Mouse (Mus musculus) embryonic facial prominence, embryonic 11.5 days (tissue): ENCODE data around the gene Dpf2. TPM values are rescaled to one million over a fixed set of nuclear protein-coding genes. Genes with fewer than 3 reads are reported as not detected.

Experiments
- ATAC-seq: fragments of 200-750 bp; cut with Nextera tagmentation; replicated peaks from 2 replicates; pipeline ENCODE4 v1.8.0; 2017; ENCODE audit warnings: low read depth; ENCODE audit not compliant: insufficient number of reproducible peaks, low FRiP score, low TSS enrichment
- DNase-seq: peaks from one replicate; pipeline ENCODE4 v3.0.0-alpha.2; 2015; ENCODE audit warnings: low spot score
- H3K27ac ChIP-seq: fragments of 300-500 bp; sonication (generic); replicated peaks from 2 replicates; pipeline ENCODE4 v1.5.1; 2014; ENCODE audit warnings: mild to moderate bottlenecking, low read depth, low read length, control low read depth
- H3K27me3 ChIP-seq: fragments of 300-500 bp; sonication (generic); 2 replicates; pipeline ENCODE4 v1.6.1; 2014; ENCODE audit warnings: mild to moderate bottlenecking, low read length, moderate library complexity, mixed read lengths; ENCODE audit not compliant: control insufficient read depth, insufficient read depth
- H3K36me3 ChIP-seq: fragments of 300-500 bp; sonication (generic); replicated peaks from 2 replicates; pipeline ENCODE4 v1.6.1; 2014; ENCODE audit warnings: low read depth, mild to moderate bottlenecking, low read length, moderate library complexity, mixed read lengths; ENCODE audit not compliant: control insufficient read depth, insufficient read depth
- H3K4me1 ChIP-seq: fragments of 300-500 bp; sonication (generic); 2 replicates; pipeline ENCODE4 v1.6.1; 2014; ENCODE audit warnings: low read length, mixed read lengths; ENCODE audit not compliant: control insufficient read depth, insufficient read depth
- H3K4me2 ChIP-seq: fragments of 300-500 bp; sonication (generic); 2 replicates; pipeline ENCODE4 v1.6.1; 2014; ENCODE audit warnings: low read depth, mild to moderate bottlenecking, control low read depth, low read length, moderate library complexity
- H3K4me3 ChIP-seq: fragments of 300-500 bp; sonication (generic); 2 replicates; pipeline ENCODE4 v1.5.1; 2014; ENCODE audit warnings: low read depth, low read length, control low read depth
- H3K9ac ChIP-seq: fragments of 300-500 bp; sonication (generic); replicated peaks from 2 replicates; pipeline ENCODE4 v1.6.1; 2014; ENCODE audit warnings: mild to moderate bottlenecking, control low read depth, low read length
- H3K9me3 ChIP-seq: fragments of 300-500 bp; sonication (generic); replicated peaks from 2 replicates; pipeline ENCODE4 v1.6.1; 2016; ENCODE audit warnings: mild to moderate bottlenecking, low read length, inconsistent platforms, mixed read lengths; ENCODE audit not compliant: control insufficient read depth
- WGBS: fragments of 180-500 bp; shearing (Covaris S2); extraction: QIAGEN DNeasy Blood & Tissue Kit; methylation state at CpG from one replicate; pipeline ENCODE4 v1.1.7; 2014; 5-methylcytosine and 5-hydroxymethylcytosine counted together
- polyA plus RNA-seq: library from polyadenylated mRNA; unstranded; fragments of >200 nt; fragmentation: Nextera tagmentation; extraction: Ambion mirVana; gene quantifications from 2 replicates; pipeline ENCODE4 v1.2.1, GENCODE M21; 2014

The Dpf2 gene
- polyA plus RNA-seq, 1 experiment from 2014 or later = 202 TPM

- Histone ChIP-seq H3K27ac (no peak overlapping the region), H3K27me3 (peaks cover 4% of the 10 kb centered on the region; the same call in 1 of the 2 replicates), H3K4me1 (no peaks in the 10 kb centered on the region; the same call in 1 of the 2 replicates), H3K9ac (no peak overlapping the region), H3K36me3 (no peaks in the 10 kb centered on the region), H3K4me3 (no peak overlapping the region), H3K4me2 (no peak overlapping the region), H3K9me3 (no peaks in the 10 kb centered on the region)
- no peak for ATAC-seq
- WGBS = 78% methylated on average over 14 of the region's 14 CpGs
- no peak for DNase-seq
Observed at GRCm38 (mm10) chr19:5929634-5930596, 17.1 kb upstream of the Dpf2 start.

DNA sequence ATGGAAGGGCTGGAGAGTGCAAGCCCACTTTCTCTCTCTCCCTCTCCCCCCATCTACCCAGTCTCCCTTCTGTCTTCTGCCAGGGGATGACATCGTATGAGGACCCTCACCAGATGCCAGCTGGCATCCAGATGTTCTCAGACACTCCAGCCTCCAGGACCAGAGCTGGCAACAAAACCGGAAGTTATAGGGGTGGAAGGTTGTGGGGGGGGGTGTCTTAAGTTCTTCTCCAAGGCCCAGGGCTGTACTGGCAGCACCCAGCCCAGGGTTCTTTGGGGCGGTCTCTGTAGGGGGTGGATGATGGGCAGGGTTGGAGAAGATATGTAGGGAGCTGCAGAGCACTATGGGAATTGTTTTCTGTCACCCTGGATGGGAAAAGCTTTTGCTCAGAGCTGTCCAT is 15.7 kb upstream of the Dpf2 start:
- Histone ChIP-seq H3K4me1 (no peaks in the 10 kb centered on the region; the same call in 1 of the 2 replicates), H3K9me3 (no peaks in the 10 kb centered on the region), H3K36me3 (no peaks in the 10 kb centered on the region), H3K9ac (no peak overlapping the region), H3K4me2 (no peak overlapping the region), H3K27ac (no peak overlapping the region), H3K4me3 (no peak overlapping the region), H3K27me3 (peaks cover 4% of the 10 kb centered on the region; the same call in 1 of the 2 replicates)
- ATAC-seq = no peak
- WGBS = 58% methylated on average over 3 of the region's 3 CpGs
- peak; percentile 25 for DNase-seq

DNA sequence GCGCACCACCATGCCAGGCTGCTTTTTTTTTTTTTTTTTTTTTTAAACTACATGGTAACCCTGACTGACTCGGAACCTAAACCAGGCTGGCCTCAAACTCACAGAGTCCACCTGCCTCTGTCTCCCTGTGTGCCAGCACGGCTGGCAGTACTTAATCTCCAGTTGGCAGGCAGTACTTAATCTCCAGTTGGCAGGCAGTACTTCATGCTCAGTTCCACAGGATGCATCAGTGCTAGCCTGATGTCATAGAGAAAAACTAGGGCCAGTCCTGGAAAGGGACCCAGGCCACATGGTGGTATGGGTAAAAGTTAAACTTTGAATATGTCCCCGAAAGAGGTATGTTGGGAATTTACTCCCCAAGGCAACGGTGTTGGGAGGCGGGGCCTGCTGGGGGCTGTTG is 15.3 kb upstream of the Dpf2 start:
- no peak overlapping the region for H3K4me2 ChIP-seq
- no peak for ATAC-seq
- no peak overlapping the region for H3K27ac ChIP-seq
- no peak overlapping the region for H3K4me3 ChIP-seq
- H3K9me3 ChIP-seq = no peaks in the 10 kb centered on the region
- peaks cover 4% of the 10 kb centered on the region; the same call in 1 of the 2 replicates for H3K27me3 ChIP-seq
- no peaks in the 10 kb centered on the region; the same call in 1 of the 2 replicates for H3K4me1 ChIP-seq
- WGBS = 67% methylated on average over 6 of the region's 6 CpGs
- no peak for DNase-seq
- no peak overlapping the region for H3K9ac ChIP-seq
- H3K36me3 ChIP-seq = no peaks in the 10 kb centered on the region

DNA sequence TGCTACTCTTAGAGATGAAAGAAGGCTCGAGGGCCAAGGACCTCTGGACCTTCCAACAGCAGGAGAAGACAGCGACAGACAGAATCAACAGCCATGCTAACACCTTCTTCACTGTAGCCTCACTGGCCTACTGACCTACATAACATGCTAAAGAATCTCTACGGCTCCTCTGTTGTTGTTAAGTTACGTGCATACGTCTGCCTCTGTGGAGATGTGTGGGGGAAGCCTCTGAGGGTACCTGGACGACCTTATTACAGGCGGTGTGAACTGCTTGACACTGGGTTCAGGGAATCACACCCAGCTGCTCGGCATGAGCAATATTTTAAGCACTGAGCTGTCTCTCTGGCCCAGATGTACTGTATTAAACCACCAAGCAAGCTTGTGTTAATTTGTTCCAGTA is 14.7 kb upstream of the Dpf2 start:
- Histone ChIP-seq H3K36me3 (no peaks in the 10 kb centered on the region), H3K27ac (no peak overlapping the region), H3K4me1 (no peaks in the 10 kb centered on the region; the same call in 1 of the 2 replicates), H3K4me3 (no peak overlapping the region), H3K4me2 (no peak overlapping the region), H3K9ac (no peak overlapping the region), H3K27me3 (peaks cover 4% of the 10 kb centered on the region; the same call in 1 of the 2 replicates), H3K9me3 (no peaks in the 10 kb centered on the region)
- WGBS = 60% methylated on average over 8 of the region's 8 CpGs
- no peak for ATAC-seq
- DNase-seq = no peak

DNA sequence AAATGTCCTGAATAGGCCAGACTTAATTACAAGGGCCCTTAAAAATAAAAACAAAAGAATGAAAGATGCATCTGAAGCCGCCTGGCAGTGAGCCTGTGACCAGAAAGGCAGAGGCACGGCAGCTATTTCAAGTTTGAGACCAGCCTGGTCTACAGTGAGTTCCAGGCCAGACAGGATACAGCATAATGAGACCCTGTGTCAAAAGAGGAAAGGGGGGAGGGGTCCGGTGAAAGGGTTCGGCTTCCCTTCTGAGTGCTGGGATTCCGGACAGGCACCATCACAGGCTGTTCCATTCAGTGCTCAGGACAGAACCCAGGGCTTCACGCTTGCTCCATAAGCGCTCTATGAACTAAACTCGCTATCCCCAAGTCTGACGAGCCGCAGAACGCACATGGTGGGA is 14.2 kb upstream of the Dpf2 start:
- 66% methylated on average over 11 of the region's 11 CpGs for WGBS
- no peak overlapping the region for H3K4me2 ChIP-seq
- DNase-seq = peak; percentile 13

DNA sequence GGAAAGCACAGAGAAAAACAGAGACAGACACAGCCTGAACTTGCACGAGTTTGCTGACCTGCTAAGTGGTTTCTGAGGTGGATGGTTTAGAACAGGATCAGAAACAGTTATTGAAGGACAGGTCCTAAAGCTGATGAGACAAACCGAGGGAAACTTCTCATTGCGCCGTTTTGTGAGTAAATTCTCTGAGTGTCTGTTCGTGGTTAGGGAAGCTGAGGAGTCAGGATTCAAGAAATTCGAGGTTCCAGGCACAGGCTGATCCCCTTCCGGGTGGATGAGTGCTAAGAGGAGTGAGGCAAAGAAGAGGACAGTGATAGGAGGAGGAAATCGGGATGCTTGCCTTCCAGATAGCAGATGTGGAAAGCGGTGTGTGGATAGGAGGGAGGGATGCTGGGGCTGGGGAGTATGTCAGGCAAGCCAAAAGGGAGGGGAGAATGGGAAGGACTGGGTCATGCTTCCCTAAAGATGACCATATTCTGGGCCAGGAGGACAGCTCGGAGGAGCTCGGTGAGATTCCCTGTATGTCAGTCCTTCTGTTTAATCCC is 12.6 kb upstream of the Dpf2 start:
- H3K9ac ChIP-seq = no peak overlapping the region
- no peaks in the 10 kb centered on the region for H3K9me3 ChIP-seq
- H3K4me2 ChIP-seq = peak overlapping the region; percentile 98; the same call in 1 of the 2 replicates
- H3K4me1 ChIP-seq = no peaks in the 10 kb centered on the region; the same call in 1 of the 2 replicates
- H3K36me3 ChIP-seq = no peaks in the 10 kb centered on the region
- DNase-seq (no peak), ATAC-seq (no peak)
- H3K4me3 ChIP-seq = no peak overlapping the region
- WGBS = 38% methylated on average over 11 of the region's 11 CpGs
- no peak overlapping the region for H3K27ac ChIP-seq
- peaks cover 4% of the 10 kb centered on the region; the same call in 1 of the 2 replicates for H3K27me3 ChIP-seq

More for the DNA sequence above, 14.2 kb upstream of the Dpf2 start:
- Histone ChIP-seq H3K4me1 (no peaks in the 10 kb centered on the region; the same call in 1 of the 2 replicates), H3K9ac (no peak overlapping the region), H3K27me3 (peaks cover 4% of the 10 kb centered on the region; the same call in 1 of the 2 replicates), H3K4me3 (no peak overlapping the region), H3K36me3 (no peaks in the 10 kb centered on the region), H3K27ac (no peak overlapping the region), H3K9me3 (no peaks in the 10 kb centered on the region)
- no peak for ATAC-seq

- peak; percentile 96 for DNase-seq
- Histone ChIP-seq H3K4me1 (no peaks in the 10 kb centered on the region; the same call in 1 of the 2 replicates), H3K9ac (peak within 1 kb of the TSS; percentile 48), H3K36me3 (no peaks in the 10 kb centered on the region), H3K27me3 (peaks cover 4% of the 10 kb centered on the region; the same call in 1 of the 2 replicates), H3K27ac (no peak within 1 kb of the TSS), H3K4me2 (peak within 1 kb of the TSS; percentile 98), H3K4me3 (peak within 1 kb of the TSS; percentile 50), H3K9me3 (no peaks in the 10 kb centered on the region)
- peak; percentile 93 for ATAC-seq
- WGBS = 0% methylated on average over 18 of the region's 18 CpGs
Observed at GRCm38 (mm10) chr19:5924713-5925093, 11.9 kb upstream of the Dpf2 start, which contains the start of gene Cdc42ep2. Gene Cdc42ep2 (minus strand): TSS chr19:5924816.
